Mouse (Mus musculus) hindbrain, embryonic 12.5 days (tissue): ENCODE measurements at regions not wholly inside any gene's neighbourhood (a gene's known extent, or its start where the extent isn't known, plus 50 kb on each side); places are given as distances from the start of the nearest gene placed in this dataset.
A peak's percentile ranks its signal among the peaks of the same experiment; 100 is the strongest.

Experiments
- ATAC-seq: fragments of 200-750 bp; cut with Nextera tagmentation; 2 replicates; pipeline ENCODE4 v1.8.0; 2017; ENCODE audit warnings: moderate TSS enrichment; ENCODE audit not compliant: low FRiP score
- H3K27ac ChIP-seq: fragments of 300-500 bp; sonication (generic); 2 replicates; pipeline ENCODE4 v1.5.1; 2016; ENCODE audit warnings: mild to moderate bottlenecking
- H3K27me3 ChIP-seq: fragments of 300-500 bp; sonication (generic); 2 replicates; pipeline ENCODE4 v1.6.1; 2016; ENCODE audit warnings: mild to moderate bottlenecking
- H3K36me3 ChIP-seq: fragments of 300-500 bp; sonication (generic); 2 replicates; pipeline ENCODE4 v1.6.1; 2016; ENCODE audit warnings: mild to moderate bottlenecking
- H3K4me1 ChIP-seq: fragments of 300-500 bp; sonication (generic); 2 replicates; pipeline ENCODE4 v1.6.1; 2016
- H3K4me2 ChIP-seq: fragments of 300-500 bp; sonication (generic); replicated peaks from 2 replicates; pipeline ENCODE4 v1.6.1; 2016; ENCODE audit warnings: mild to moderate bottlenecking
- H3K4me3 ChIP-seq: fragments of 300-500 bp; sonication (generic); 2 replicates; pipeline ENCODE4 v1.5.1; 2016; ENCODE audit warnings: mild to moderate bottlenecking
- H3K9ac ChIP-seq: fragments of 300-500 bp; sonication (generic); 2 replicates; pipeline ENCODE4 v1.6.1; 2016; ENCODE audit warnings: mild to moderate bottlenecking, moderate library complexity
- H3K9me3 ChIP-seq: fragments of 300-500 bp; sonication (generic); replicated peaks from 2 replicates; pipeline ENCODE4 v1.6.1; 2016; ENCODE audit warnings: mild to moderate bottlenecking
- WGBS: fragments of 180-500 bp; shearing (Covaris S2); methylation state at CpG from one replicate; pipeline ENCODE4 v1.1.7; 2016; 5-methylcytosine and 5-hydroxymethylcytosine counted together

GRCm38 (mm10) chrX:57784959-57785358 is 237.5 kb upstream of the Zic3 start:
- no peaks in the 10 kb centered on the region for H3K9me3 ChIP-seq
- no peaks in the 10 kb centered on the region for H3K4me1 ChIP-seq
- H3K9ac ChIP-seq, result no peak overlapping the region
- WGBS, result 62% methylated on average over 4 of the region's 4 CpGs
- no peak overlapping the region for H3K4me3 ChIP-seq
- H3K4me2 ChIP-seq, result no peak overlapping the region
- no peak overlapping the region for H3K27ac ChIP-seq
- no peak for ATAC-seq
- no peaks in the 10 kb centered on the region for H3K36me3 ChIP-seq
- H3K27me3 ChIP-seq, result no peaks in the 10 kb centered on the region

GRCm38 (mm10) chrX:57787615-57788014 is 234.9 kb upstream of the Zic3 start:
- no peaks in the 10 kb centered on the region for H3K27me3 ChIP-seq
- H3K9ac ChIP-seq, result no peak overlapping the region
- ATAC-seq, result no peak
- WGBS, result 64% methylated on average over 1 of the region's 1 CpGs
- H3K4me1 ChIP-seq, result no peaks in the 10 kb centered on the region
- H3K36me3 ChIP-seq, result no peaks in the 10 kb centered on the region
- H3K9me3 ChIP-seq, result no peaks in the 10 kb centered on the region
- no peak overlapping the region for H3K4me2 ChIP-seq
- no peak overlapping the region for H3K27ac ChIP-seq
- no peak overlapping the region for H3K4me3 ChIP-seq

GRCm38 (mm10) chrX:57797956-57798355 is 224.5 kb upstream of the Zic3 start:
- H3K27me3 ChIP-seq, result no peaks in the 10 kb centered on the region
- no peaks in the 10 kb centered on the region for H3K36me3 ChIP-seq
- H3K9ac ChIP-seq, result no peak overlapping the region
- H3K9me3 ChIP-seq, result no peaks in the 10 kb centered on the region
- ATAC-seq, result peak; percentile 69
- no peaks in the 10 kb centered on the region for H3K4me1 ChIP-seq
- 40% methylated on average over 6 of the region's 6 CpGs for WGBS
- 0 out of 2 replicates have a peak overlapping the region, but pooled peaks have one; percentile 6 for H3K4me2 ChIP-seq
- peak overlapping the region; percentile 62 for H3K27ac ChIP-seq
- no peak overlapping the region for H3K4me3 ChIP-seq

- H3K27ac ChIP-seq, result peak overlapping the region; percentile 62
- no peak overlapping the region for H3K4me2 ChIP-seq
These were observed 224.1 kb upstream of the Zic3 start for GRCm38 (mm10) chrX:57798394-57798793.

GRCm38 (mm10) chrX:57798869-57799268 is 223.6 kb upstream of the Zic3 start:
- Histone ChIP-seq H3K9ac (no peak overlapping the region), H3K4me2 (no peak overlapping the region), H3K4me1 (no peaks in the 10 kb centered on the region), H3K36me3 (no peaks in the 10 kb centered on the region), H3K27me3 (no peaks in the 10 kb centered on the region), H3K4me3 (no peak overlapping the region), H3K9me3 (no peaks in the 10 kb centered on the region), H3K27ac (no peak overlapping the region)
- 41% methylated on average over 2 of the region's 2 CpGs for WGBS
- no peak for ATAC-seq

More at GRCm38 (mm10) chrX:57798394-57798793, 224.1 kb upstream of the Zic3 start:
- H3K36me3 ChIP-seq, result no peaks in the 10 kb centered on the region
- no peaks in the 10 kb centered on the region for H3K4me1 ChIP-seq
- no peaks in the 10 kb centered on the region for H3K27me3 ChIP-seq
- ATAC-seq, result no peak
- no peak overlapping the region for H3K4me3 ChIP-seq
- no peak overlapping the region for H3K9ac ChIP-seq
- no peaks in the 10 kb centered on the region for H3K9me3 ChIP-seq
- WGBS, result 62% methylated on average over 3 of the region's 3 CpGs
